Mouse (Mus musculus) hematopoietic stem cell, adult 5-6 weeks (primary cell): ENCODE data around the gene Cntnap1. TPM values are rescaled to one million over a fixed set of nuclear protein-coding genes. Genes with fewer than 3 reads are reported as not detected.

Experiments used
- ATAC-seq, 2 experiments: fragments of 125-278 bp in 1 of 2; replicated peaks in 1 of 2; 2 replicates each; pipeline ENCODE4 v1.8.0; 2016 to 2017; ENCODE audit warnings: inconsistent platforms in 2 of 2, mild to moderate bottlenecking in 2 of 2, moderate number of reproducible peaks in 2 of 2, low read depth in 1 of 2, moderate TSS enrichment in 1 of 2; ENCODE audit not compliant: low FRiP score in 2 of 2, poor library complexity in 2 of 2, severe bottlenecking in 2 of 2, insufficient read depth in 1 of 2, low TSS enrichment in 1 of 2
- total RNA-seq: library from RNA; stranded (forward); fragments of 172-1452, 232-1000 nt; gene quantifications from 2 replicates; pipeline ENCODE4 v1.2.3, GENCODE M21; 2017

The Cntnap1 gene
- total RNA-seq, 1 experiment from 2014 or later: not detected

DNA sequence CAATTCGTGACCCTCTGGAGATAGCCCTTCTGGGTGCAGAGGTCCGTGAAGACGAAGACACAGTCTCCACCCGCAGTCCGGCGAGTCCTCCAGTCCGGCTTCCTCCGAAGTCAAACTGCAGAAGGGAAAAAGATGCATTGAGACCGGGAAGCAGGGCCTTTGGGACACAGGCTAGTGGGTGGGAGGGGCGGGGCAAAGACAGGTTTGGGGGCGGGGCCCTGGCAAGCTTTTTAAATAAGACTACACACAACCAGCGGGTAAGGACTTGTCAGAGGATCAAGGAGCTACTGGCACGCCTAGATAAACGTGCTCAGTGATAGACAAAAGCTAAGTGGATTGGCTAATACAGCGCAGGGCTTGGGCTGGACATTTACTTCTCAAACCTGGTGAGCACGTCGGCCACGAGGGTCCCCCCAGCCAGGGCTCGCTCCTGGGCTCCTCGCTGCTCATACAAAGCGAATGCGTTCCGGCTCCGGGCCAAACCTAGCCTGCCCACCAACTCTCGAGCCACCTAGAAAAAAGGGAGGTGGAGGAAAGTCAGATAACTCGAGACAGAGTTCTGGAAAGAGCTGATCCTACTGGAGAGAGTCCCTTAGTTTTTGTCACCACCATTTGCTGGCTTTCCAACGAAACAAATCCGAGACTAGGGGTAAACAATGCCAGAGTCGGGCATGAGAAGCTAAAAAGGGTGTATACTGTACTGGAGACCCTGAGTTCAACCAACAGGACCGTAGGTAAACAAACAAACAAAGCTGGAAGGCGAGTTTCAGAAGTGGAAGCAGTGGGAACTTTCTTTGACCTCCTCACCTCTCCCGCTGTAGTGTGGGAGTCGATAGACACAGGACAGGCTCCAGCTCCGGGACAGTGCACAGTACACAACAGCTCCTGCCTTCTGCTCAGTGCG lies 5.4 kb upstream of the Cntnap1 start:
- ATAC-seq: no peak

DNA sequence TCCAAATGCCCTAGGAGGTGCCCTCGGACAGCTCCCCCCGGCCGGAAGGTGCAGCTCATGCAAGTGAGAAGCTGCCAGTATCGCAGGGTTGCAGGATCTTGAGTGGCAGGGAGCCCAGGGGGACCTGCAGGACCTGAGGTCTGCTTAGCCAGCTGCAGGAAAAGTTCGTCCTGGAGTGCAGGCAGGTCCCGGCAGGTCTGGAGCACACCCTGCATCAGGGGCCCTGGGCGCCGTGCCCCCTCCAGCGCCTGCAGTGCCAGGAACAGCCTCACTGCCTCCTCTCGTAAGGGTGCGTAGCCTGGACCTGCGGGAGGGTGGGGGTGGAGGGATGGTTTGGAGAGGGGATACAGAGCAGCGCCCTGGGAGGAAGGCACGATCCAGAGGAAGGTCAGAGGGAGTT lies 4.0 kb upstream of the Cntnap1 start:
- no peak for ATAC-seq

DNA sequence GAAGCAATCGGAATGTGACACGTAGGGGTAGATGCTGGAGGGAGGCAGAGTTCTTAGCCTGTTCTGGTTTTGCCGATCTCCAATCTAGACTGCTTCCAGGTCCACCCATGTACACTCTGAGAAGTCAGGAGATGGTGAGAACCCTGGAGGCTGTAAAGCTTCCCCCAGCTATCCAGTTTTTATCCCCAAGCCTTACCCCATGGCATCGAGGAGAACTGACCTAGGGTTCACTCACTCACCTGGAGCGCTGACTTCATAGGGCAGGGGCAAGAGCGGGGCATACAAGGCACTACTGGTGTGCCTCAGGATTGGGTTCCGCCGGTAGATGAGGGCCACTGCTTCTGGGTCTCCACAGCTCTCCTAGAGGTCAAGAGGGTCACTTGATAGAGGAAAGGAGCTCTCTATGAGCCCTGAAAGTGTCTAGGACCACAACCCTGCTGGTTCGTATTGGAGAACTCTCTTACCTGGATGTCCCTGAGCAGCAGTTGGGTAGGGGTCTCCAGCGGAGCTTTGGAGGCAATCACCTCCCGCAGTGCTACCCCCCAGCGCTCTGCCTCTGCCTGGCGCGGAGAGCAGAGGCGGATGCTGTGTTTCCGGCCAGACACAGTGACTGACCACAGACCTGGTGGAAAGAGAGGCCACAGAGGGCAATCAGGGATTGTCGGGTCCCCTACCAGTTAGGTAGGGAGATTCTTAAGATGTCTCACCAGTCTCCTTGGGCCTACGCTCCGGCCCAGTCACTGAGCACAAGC lies 2.9 kb upstream of the Cntnap1 start:
- ATAC-seq: peak in 1 of 2 experiments; percentile 7; a peak in 1 of 4 replicates

DNA sequence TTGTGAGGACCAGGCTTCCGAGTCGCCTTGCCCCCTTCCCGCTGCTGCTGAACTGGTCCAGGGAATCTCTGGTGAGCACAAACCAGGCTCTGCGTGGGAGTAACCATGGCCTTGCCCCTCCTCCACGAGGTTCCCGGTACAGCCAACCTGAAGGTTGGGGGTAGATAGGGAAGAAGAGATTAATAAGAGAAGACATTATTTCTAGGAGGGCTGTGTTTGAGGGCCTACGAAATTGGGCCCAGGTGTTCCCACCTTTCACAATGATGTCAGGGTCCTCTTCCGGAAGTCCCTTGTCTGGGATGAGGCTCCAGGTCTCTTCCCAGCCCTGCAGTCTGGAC lies 2.4 kb upstream of the Cntnap1 start:
- no peak for ATAC-seq

DNA sequence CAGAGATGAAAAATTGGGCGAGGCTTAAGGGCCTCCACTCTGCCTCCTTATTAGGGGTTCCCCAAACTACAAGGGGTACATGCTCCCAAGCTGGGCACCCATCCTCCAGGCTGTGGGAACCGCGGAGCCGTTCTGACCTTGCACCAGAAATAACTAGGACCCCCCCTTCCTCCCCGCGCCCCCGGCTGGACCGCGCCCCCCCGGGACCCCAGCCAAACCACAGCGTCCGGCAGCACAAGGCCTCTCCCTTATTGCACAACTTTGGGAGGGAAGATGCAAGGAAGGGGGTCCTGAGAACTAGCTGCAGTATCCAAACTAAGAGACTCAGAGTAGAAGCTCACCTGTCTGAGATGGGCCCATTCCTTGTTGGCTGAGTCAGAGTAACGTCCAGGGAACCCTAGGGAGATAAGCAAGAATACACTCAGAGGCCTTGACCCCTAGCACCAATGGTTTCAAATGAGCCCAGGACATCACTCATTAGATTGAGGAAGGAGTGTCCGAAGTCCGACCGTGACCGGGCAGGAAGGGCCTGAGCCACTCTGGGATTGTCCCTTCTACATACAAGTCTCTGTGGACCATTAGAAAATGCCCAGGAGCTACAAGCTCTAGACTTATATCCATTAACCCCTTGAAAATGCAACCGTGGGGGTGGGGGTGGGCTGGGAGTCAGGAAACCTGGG lies 1.9 kb upstream of the Cntnap1 start:
- ATAC-seq: no peak

DNA sequence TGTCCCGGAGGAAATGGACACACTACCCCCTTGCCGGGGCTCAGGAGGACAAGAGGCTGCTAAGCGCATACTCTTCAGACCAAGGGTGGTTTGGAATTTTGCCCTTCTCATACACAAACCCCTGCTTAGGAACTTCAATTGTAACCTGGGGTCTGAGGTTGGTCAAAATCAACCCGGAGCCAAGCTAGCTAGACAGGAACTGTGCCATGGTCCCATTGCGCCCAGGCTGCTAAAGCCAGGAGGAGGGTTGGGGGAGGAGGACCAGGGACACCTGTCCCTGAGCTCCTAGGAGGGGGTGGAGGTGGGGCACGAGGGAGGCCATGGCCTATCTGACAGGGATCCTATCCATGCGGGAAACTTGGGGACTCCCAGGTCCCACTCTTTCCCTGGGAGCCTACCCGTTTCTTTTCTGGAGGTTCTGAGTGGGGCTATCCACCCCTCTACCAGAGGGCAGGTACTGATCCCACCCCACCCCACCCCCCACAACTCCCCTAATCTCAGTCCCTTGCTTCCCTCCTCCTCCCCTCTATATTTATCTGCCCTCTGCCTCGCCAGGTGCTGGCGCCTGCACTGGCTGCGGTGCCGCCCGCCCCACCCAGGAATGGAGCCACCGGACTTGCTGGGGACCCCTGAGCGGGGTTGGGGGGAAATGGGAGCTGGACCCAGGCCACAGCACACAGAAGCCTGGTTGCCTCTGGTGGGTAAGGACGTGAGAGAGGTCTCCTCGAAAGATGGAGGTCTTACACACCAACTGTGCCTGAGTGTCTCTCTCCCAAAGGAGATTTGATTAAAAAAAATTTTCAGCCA lies 819 bp upstream of the Cntnap1 start:
- no peak for ATAC-seq

DNA sequence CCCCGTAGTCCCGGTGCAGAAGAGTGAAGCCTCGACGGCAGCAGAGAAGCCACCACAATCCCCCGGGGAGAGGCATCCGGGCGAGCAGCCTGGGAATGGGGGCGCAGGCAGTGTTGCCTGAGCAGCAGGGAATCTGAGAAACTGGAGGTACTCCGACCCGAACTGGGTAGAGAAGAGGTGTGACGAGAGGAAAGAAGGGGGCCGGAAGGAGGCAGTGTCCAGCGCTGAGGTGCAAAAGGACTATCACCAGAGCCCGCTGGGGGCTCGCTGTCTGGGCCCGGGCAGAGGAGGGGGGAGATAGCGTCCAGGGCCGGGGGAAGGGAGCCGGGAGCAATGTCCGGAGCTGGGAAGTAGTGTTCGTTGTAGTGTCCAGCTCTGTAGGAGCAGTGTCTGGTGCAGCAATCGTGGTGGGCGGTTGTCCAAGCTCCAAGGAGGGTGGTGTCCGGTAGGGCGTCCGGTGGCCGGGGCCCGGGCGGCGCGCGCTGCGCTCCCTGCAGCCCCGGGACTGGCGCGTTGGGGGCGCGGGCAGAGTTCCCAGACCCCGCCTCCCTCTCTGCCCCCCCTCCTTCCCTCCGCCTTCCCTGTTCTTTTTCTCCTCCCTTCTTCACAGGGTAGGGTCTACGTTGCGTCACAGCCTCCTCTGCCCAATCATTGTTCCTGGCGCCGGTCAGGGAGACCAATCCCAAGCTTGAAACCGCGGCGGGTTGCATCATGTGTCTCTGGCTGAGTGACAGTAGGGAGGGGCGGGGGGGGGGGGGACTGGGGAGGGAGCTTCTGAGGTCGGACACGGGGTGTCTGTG lies 688 bp downstream of the Cntnap1 start, which contains the start of gene Plekhh3:
Plekhh3 (minus strand) TSS at position 541 of the 800 bp plus-strand sequence.
- ATAC-seq: peak; percentile 55 to 63

DNA sequence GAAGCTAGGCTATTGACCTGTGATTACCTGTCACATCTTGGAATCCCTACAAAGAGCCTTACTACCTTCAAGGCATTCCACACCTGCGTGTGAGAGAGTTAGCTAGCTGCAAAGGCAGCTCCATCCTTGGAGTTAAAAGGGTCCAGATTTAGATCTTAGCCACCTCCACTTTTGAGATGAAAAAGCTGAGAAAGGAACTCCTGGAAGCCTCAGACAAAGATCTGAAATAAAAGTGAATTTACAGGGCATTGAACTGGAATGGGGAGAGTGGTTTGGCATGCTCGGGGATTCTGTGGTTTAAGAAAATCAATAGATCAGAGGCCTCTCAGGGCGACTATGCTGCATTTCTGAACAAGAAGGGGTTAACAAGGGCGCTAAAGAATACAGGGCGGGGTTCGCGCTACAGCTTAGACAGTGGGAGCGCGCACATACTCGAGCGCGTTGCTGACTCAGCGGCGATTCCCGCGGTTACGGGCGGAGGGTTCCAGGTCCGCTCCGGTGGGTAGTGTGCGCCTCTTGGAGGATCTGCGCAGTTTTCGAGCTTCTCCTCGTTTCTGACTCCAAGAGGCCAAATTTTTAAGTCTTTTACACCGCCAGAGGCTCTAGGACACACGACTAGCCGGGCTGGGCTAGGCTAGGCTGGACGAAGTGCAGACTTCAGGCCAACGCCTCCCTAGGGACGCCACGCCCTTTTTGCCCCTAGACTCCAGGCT lies 1.6 kb downstream of the Cntnap1 start:
- ATAC-seq: no peak

DNA sequence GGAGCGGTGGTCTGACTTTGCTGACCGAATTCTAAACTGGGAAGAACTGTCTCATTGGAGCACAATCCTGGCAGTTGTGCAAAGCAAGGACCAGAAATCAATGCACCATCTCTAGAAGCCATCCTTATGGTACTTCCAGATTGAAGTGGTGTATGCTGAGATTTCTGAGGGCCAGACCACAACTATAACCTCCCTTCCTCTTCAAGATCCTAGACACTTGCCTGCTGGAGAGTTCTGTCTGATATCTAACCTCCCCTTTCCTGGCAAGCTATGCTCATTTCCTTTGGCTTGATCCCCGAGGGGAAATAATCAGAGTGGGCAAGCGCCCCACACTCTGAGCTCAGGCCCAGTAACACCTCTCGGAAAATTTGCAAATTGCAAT lies 2.1 kb downstream of the Cntnap1 start:
- ATAC-seq: no peak

DNA sequence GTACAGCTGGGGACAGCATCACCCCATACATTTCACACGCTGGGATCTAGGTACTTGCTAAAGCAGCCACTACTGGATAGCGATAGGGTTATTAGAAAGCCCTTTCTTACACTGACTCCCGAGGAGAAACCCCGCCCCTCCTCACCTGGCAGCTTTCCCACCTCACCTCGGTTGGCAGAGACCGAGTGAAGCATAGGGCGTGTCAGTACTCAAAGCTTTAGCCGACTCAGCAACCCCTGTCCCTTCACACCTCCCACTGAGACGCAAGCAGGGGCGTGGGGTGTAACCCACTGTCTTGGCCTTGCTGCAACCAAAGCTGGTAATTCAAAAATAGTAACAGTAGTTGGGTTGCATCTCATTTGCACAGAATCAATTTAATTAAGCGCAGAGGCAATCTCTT lies 2.8 kb downstream of the Cntnap1 start:
- ATAC-seq: no peak

DNA sequence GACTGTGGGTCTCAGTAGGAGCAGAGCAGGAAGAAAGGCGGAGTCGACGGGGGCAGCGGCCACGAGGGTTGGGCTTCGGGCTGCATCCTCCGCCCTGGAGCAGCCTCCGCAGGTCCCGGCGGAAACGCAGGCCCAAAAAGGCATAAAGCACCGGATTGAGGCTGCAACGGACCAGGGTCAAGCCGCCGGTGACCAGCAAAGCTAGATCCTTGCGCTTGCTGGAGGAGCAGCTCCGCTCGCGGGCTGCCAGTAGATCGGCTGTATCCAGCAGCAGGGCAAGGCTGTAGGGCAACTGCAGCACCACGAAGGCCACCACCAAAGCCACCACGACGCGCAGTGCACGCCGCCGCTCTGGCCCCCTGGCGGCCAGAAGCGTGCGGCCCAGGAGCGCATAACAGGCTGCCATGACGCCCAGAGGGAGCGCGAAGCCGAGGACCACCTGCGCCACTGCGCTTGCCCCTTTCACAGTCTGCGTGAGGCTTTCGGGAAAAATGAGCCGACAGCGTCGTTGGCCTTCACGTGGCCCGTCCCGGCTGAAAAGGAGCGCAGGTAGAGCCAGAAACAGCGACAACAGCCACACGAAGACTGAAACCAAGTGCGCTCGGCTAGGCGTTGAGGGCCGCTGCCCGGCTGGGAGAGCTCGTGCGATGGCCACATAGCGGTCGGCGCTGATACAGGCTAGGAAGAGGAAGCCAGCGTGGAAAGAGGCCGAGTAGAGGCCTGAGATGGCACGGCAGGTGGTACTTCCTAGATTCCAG lies 3.5 kb downstream of the Cntnap1 start:
- ATAC-seq: peak; percentile 50 to 54

DNA sequence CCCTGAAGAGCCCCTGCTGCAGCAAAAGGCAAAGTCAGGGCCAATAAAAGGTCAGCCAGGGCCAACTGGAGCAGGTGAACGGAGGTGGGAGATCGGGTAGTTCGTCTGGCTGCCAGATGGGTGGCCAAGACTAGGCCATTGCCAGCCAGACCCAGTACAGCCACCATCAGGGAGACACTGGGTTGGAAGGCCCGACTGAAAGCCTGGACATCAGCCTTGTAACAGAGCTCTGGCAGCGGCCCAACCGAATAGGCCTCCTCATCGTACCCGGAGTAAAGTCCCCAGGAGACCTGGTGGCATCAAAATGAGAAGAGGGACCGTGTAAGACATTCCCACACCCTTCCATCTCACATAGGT lies 4.0 kb downstream of the Cntnap1 start:
- no peak for ATAC-seq

DNA sequence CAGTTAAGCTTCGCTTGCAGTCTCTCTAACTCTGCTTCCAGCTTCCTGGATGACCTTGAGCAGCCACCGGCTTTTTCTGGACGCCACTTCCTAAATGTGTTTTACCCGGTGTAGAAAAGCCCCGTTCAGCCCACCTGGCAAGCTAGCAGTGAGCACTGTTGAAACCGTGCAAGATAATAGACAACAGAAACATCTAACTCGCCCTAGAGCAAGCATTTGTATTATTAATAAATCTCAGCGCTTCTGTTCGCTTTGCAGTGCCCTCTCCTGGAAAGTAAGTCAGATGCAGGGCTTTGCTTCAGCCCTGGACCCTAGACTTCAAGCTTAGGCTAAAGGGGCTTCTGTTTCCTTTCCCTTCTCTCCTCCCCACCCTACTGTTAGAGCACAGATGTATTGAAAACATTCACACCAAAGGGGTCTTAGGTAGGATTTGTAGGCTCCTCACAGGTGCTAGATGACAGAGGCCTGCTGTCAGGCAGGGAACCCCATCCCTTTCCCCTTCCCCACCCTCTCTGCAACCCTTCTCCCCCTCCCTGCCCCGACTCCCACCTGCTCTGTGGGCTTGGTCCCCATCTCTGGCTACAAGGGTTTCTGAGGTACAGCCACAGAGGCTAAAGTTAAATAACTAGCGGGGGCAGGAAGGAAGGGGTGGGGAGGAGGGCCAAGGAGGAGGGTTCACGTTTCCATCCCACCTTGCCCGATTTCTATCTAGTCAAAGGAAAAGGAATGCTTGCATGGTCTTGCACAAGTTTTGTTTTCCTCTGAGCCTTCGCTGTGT lies 4.7 kb downstream of the Cntnap1 start, which contains the start of gene Ccr10:
Ccr10 (minus strand) TSS at position 593 of the 778 bp plus-strand sequence.
- ATAC-seq: no peak

DNA sequence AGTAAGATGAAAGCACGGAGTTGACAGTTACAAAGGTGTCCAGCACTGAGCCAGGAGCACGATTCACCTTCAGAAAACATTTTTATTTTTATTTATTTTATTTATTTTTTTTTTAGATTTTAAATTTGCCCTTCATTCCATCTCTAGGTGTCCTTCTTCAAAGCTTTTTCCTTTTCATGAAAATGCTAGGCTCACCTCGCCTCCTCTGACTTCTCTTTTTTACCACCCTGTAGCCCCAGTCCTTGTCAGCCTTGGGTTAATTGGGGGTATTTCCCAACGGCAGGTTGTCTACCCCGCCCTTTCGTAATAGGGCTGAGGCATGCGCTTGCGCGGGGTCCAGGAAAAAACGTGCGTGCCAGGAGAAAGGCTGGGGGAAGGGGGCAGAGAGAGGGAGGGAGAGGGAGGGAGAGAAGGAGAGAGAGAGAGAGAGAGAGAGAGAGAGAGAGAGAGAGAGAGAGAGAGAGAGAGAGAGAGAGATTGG lies 5.4 kb downstream of the Cntnap1 start:
- ATAC-seq: no peak
